Mouse (Mus musculus) ES-E14 (cell line): ENCODE data around the gene Hdhd5. TPM values are rescaled to one million over a fixed set of nuclear protein-coding genes. Genes with fewer than 3 reads are reported as not detected.

Experiments
- DNase-seq: peaks from one replicate; pipeline ENCODE4 v3.0.0-alpha.2; 2013; ENCODE audit warnings: low read depth, low spot score
- H3K27ac ChIP-seq: 2 replicates; pipeline ENCODE4 v1.5.1; 2012; ENCODE audit warnings: low read depth, mild to moderate bottlenecking, low read length, moderate library complexity, mixed read lengths; ENCODE audit not compliant: poor library complexity, insufficient read depth, severe bottlenecking
- H3K36me3 ChIP-seq: 2 replicates; pipeline ENCODE4 v1.6.1; 2012; ENCODE audit warnings: mild to moderate bottlenecking, low read length, moderate library complexity, mixed read lengths; ENCODE audit not compliant: control insufficient read depth, poor library complexity, insufficient read depth, severe bottlenecking
- H3K4me1 ChIP-seq, 2 experiments: fragments of 150-350 bp in 1 of 2; sonication (generic) in 1 of 2; 2 replicates each; pipeline ENCODE4 v1.6.1; 2012; ENCODE audit warnings: low read length in 2 of 2, mild to moderate bottlenecking in 1 of 2, mixed read lengths in 1 of 2; ENCODE audit not compliant: control insufficient read depth in 2 of 2, insufficient read depth in 2 of 2, poor library complexity in 1 of 2
- H3K4me3 ChIP-seq, 2 experiments: fragments of 150-350 bp in 1 of 2; sonication (generic) in 1 of 2; 2 replicates each; pipeline ENCODE4 v1.5.1; 2012; ENCODE audit warnings: low read length in 2 of 2, low read depth in 1 of 2, mild to moderate bottlenecking in 1 of 2, mixed read lengths in 1 of 2; ENCODE audit not compliant: insufficient read depth in 1 of 2, poor library complexity in 1 of 2, severe bottlenecking in 1 of 2
- H3K9ac ChIP-seq: 2 replicates; pipeline ENCODE4 v1.6.1; 2012; ENCODE audit warnings: low read depth, mild to moderate bottlenecking, low read length, mixed read lengths; ENCODE audit not compliant: poor library complexity, insufficient read depth, severe bottlenecking
- H3K9me3 ChIP-seq: fragments of 150-350 bp; sonication (generic); 2 replicates; pipeline ENCODE4 v1.6.1; 2012; ENCODE audit warnings: low read depth, mild to moderate bottlenecking, low read length; ENCODE audit not compliant: control insufficient read depth, insufficient read depth
- CHD2 ChIP-seq: IDR thresholded peaks from 2 replicates; pipeline ENCODE4 v1.6.1; 2014; ENCODE audit warnings: mild to moderate bottlenecking, low read depth, low read length, inconsistent platforms
- HCFC1 ChIP-seq: IDR thresholded peaks from 2 replicates; pipeline ENCODE4 v1.6.1; 2012; ENCODE audit warnings: low read length, inconsistent platforms, borderline replicate concordance; ENCODE audit not compliant: insufficient read depth
- MAFK ChIP-seq: IDR thresholded peaks from 2 replicates; pipeline ENCODE4 v1.6.1; 2014; ENCODE audit warnings: mild to moderate bottlenecking, low read depth, low read length, inconsistent platforms; ENCODE audit not compliant: insufficient read depth
- ZC3H11A ChIP-seq: IDR thresholded peaks from 2 replicates; pipeline ENCODE4 v1.6.1; 2012; ENCODE audit warnings: low read depth, mild to moderate bottlenecking, inconsistent platforms, low read length, borderline replicate concordance
- ZNF384 ChIP-seq: IDR thresholded peaks from 2 replicates; pipeline ENCODE4 v1.6.1; 2012; ENCODE audit warnings: low read depth, low read length, inconsistent platforms
- in situ Hi-C, 2 experiments: fragments of 600-800 bp; cut with MboI; formaldehyde crosslinking; loops; one replicate each; pipeline ENCODE4 v1.15.1; 2025; ENCODE audit warnings: low sequenced_read_pairs in 2 of 2, inconsistent platforms in 1 of 2; ENCODE audit not compliant: unreplicated experiment in 2 of 2
- total RNA-seq: library from RNA; depleted of rRNA; stranded (reverse); fragments of 300-350 nt; gene quantifications from 2 replicates; pipeline ENCODE4 v1.2.3, GENCODE M21; 2012

Gene Hdhd5
- total RNA-seq, 1 experiment: 27.4 TPM

DNA sequence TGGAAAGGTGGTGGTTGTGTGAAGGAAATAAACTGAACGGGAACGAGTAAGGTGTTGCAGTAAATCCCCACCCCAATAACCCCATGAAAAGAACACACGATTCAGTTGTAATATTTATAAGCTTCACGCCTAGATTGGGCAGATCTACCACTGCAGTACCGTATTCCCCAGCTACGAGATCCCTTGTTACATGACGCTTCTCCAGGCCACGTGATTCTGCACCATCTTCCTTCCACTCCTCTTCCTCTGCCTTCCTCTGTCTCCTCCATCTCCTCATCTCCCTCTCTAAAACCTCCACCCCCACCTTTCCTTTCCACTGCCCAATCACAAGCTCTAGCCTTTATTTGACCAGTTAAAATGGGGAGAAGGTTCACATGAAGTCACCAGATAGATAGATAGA, 25.5 kb upstream of the Hdhd5 start:
- no peak overlapping the region for H3K4me3 ChIP-seq
- no peak for DNase-seq
- H3K36me3 ChIP-seq: no peaks in the 10 kb centered on the region
- no peak overlapping the region for H3K27ac ChIP-seq
- 0 out of 4 replicates have a peak, but pooled peaks cover 2% of the 10 kb centered on the region in 2 experiments for H3K4me1 ChIP-seq
- H3K9ac ChIP-seq: no peak overlapping the region
- in situ Hi-C loops: no loop called here
- H3K9me3 ChIP-seq: no peaks in the 10 kb centered on the region
- TF ChIP-seq ZNF384: no peak
- TF ChIP-seq ZC3H11A: no peak

DNA sequence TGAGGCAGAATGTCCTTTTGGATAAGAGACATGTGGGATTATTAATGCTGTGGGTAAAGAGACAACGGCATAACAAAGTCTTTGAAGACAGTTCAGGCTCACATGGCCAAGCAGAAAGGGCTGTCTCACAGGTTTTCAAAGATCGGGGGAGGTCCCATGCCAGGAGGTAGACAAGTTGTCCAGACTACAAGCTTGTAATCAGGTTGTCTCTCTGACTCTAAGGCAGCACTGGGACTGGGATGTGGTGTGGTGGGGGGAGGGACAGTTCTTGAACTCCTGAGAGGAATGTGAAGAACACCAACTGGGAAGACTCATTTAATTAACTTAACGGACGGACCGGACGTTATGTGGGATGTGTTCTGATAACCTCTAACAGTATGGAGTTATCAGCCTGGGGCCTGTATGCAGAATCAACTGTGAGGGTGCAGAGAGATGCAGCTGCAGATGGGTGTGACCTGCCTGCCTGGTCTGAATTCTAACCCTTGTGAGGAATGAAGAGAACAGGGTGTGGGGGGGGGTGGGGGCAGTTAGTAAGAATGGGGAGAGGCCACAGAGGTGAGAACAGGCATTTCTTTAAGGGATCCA, 25.0 kb upstream of the Hdhd5 start:
- Histone ChIP-seq H3K4me1 (0 out of 4 replicates have a peak, but pooled peaks cover 2% of the 10 kb centered on the region in 2 experiments), H3K27ac (no peak overlapping the region), H3K4me3 (no peak overlapping the region), H3K36me3 (no peaks in the 10 kb centered on the region), H3K9ac (no peak overlapping the region), H3K9me3 (no peaks in the 10 kb centered on the region)
- no peak for DNase-seq
- no peak for TF ChIP-seq HCFC1
- no peak for TF ChIP-seq MAFK
- TF ChIP-seq ZC3H11A: no peak
- no peak for TF ChIP-seq CHD2
- no peak for TF ChIP-seq ZNF384
- in situ Hi-C loops: no loop called here

DNA sequence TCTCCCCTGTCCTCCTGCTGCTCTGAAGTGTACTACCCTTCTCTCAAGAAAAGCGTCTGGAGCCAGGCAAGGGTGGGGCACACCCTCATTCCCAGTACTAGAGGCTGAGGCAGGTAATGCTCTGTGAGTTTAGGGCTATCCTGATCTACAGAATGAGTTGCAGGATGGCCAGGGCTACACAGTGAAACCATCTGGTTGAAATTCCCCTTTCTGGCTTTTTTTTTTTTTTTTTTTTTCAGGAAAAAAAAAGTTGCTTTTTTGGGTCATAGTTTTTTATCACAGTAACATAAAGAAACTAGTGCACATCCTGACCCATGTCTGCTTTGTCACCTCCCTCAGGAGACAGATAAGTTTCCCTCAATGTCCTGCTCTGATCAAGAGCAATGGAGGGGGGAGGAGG, 24.0 kb upstream of the Hdhd5 start:
- Histone ChIP-seq H3K4me1 (0 out of 4 replicates have a peak, but pooled peaks cover 2% of the 10 kb centered on the region in 2 experiments), H3K36me3 (no peaks in the 10 kb centered on the region), H3K9ac (no peak overlapping the region), H3K9me3 (no peaks in the 10 kb centered on the region), H3K27ac (no peak overlapping the region), H3K4me3 (no peak overlapping the region)
- TF ChIP-seq MAFK: no peak
- TF ChIP-seq HCFC1: no peak
- TF ChIP-seq CHD2: no peak
- TF ChIP-seq ZC3H11A: no peak
- no peak for TF ChIP-seq ZNF384
- in situ Hi-C loops: no loop called here
- DNase-seq: no peak

DNA sequence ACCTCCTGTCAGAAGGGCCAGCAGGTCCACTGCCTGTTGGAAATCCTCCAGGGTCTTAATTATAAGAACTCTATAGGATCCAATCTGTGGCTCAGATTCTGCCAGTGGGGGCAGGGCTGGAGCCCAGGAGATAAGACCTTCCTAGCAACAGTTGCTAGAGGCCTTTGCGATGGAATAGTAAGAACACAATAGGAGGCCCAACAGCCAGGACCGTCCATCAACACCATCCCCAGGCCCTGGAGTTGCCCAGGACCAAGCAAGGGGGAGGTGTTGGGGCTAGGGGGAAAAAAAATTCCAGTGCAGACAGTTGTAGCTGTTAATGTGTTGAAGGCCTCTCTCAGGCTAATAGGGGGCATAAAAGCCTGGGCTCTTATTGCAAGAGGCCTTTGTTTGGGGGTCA, 19.1 kb upstream of the Hdhd5 start:
- no peak for DNase-seq

DNA sequence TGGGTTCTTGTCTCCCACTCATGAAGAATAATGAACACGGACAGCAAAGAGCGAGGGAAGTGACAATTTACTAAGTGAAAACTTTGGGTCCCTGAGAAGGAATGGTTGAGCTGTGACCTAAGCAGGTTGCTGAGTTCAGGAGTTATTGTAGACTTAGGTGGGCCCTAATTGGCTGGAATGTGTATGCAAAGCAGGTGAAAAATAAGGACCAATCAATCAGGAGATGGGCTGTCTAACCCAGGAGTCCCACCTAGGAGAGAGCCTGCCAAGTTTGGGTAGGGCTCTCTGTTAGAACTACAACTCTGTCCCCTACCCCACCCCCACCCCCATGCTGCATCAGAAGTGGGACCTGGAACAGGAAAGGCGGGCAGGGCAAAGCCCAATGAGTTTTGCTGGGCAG, 17.5 kb upstream of the Hdhd5 start:
- peaks cover 0 to 6% of the 10 kb centered on the region in 2 experiments; a peak in 2 of 4 replicates for H3K4me1 ChIP-seq
- in situ Hi-C loops: no loop called here
- DNase-seq: no peak
- no peak overlapping the region for H3K27ac ChIP-seq
- no peak overlapping the region for H3K9ac ChIP-seq
- TF ChIP-seq MAFK (no peak), ZC3H11A (no peak), ZNF384 (no peak), HCFC1 (no peak), CHD2 (no peak)
- no peak overlapping the region for H3K4me3 ChIP-seq
- no peaks in the 10 kb centered on the region for H3K9me3 ChIP-seq
- no peaks in the 10 kb centered on the region for H3K36me3 ChIP-seq

More for the DNA sequence above, 19.1 kb upstream of the Hdhd5 start:
- in situ Hi-C loops: no loop called here
- Histone ChIP-seq H3K9ac (no peak overlapping the region), H3K36me3 (no peaks in the 10 kb centered on the region), H3K4me3 (no peak overlapping the region), H3K27ac (no peak overlapping the region), H3K9me3 (no peaks in the 10 kb centered on the region), H3K4me1 (peaks cover 0 to 8% of the 10 kb centered on the region in 2 experiments; a peak in 2 of 4 replicates)
- TF ChIP-seq CHD2: no peak
- no peak for TF ChIP-seq ZC3H11A
- TF ChIP-seq ZNF384: no peak
- TF ChIP-seq HCFC1: no peak
- TF ChIP-seq MAFK: no peak
